Mouse (Mus musculus): ENCODE data around the gene Denr. TPM values are rescaled to one million over a fixed set of nuclear protein-coding genes. Genes with fewer than 3 reads are reported as not detected.

Gene Denr
- polyA plus RNA-seq, 1 experiment, result 88.1 TPM

- Histone ChIP-seq H3K4me3 (ENCODE audit: insufficient read depth, low read depth, low read length) (no peak overlapping the region), H3K27ac (replicated peaks; ENCODE audit: low read depth, low read length) (no peak overlapping the region), H3K4me1 (ENCODE audit: control insufficient read depth, insufficient read depth, insufficient read length, low read length) (peaks cover 3% of the 10 kb centered on the region)
Measured at GRCm38 (mm10) chr5:123890987-123891386, 16.0 kb upstream of the Denr start.

- Histone ChIP-seq H3K4me1 (ENCODE audit: control insufficient read depth, insufficient read depth, insufficient read length, low read length) (peaks cover 3% of the 10 kb centered on the region), H3K27ac (replicated peaks; ENCODE audit: low read depth, low read length) (no peak overlapping the region), H3K4me3 (ENCODE audit: insufficient read depth, low read depth, low read length) (no peak overlapping the region)
Measured at GRCm38 (mm10) chr5:123891669-123892068, 15.3 kb upstream of the Denr start.

- H3K27ac ChIP-seq (replicated peaks; ENCODE audit: low read depth, low read length), result no peak overlapping the region
- H3K4me3 ChIP-seq (ENCODE audit: insufficient read depth, low read depth, low read length), result no peak overlapping the region
- H3K4me1 ChIP-seq (ENCODE audit: control insufficient read depth, insufficient read depth, insufficient read length, low read length), result peaks cover 3% of the 10 kb centered on the region
Measured at GRCm38 (mm10) chr5:123893520-123893919, 13.5 kb upstream of the Denr start.

- Histone ChIP-seq H3K27ac (replicated peaks; ENCODE audit: low read depth, low read length) (no peak overlapping the region), H3K4me1 (ENCODE audit: control insufficient read depth, insufficient read depth, insufficient read length, low read length) (peaks cover 3% of the 10 kb centered on the region), H3K4me3 (ENCODE audit: insufficient read depth, low read depth, low read length) (no peak overlapping the region)
Measured at GRCm38 (mm10) chr5:123896395-123896794, 10.6 kb upstream of the Denr start.

GRCm38 (mm10) chr5:123897352-123897751 lies 9.6 kb upstream of the Denr start:
- Histone ChIP-seq H3K27ac (replicated peaks; ENCODE audit: low read depth, low read length) (no peak overlapping the region), H3K4me3 (ENCODE audit: insufficient read depth, low read depth, low read length) (no peak overlapping the region), H3K4me1 (ENCODE audit: control insufficient read depth, insufficient read depth, insufficient read length, low read length) (no peaks in the 10 kb centered on the region)

- H3K27ac ChIP-seq (replicated peaks; ENCODE audit: low read depth, low read length), result no peak overlapping the region
- no peak overlapping the region for H3K4me3 ChIP-seq (ENCODE audit: insufficient read depth, low read depth, low read length)
- 0 out of 2 replicates have a peak, but pooled peaks cover 6% of the 10 kb centered on the region for H3K4me1 ChIP-seq (ENCODE audit: control insufficient read depth, insufficient read depth, insufficient read length, low read length)
Measured at GRCm38 (mm10) chr5:123904059-123904672, 2.8 kb upstream of the Denr start.

GRCm38 (mm10) chr5:123906146-123906975 lies 614 bp upstream of the Denr start:
- Histone ChIP-seq H3K4me3 (ENCODE audit: insufficient read depth, low read depth, low read length) (peak overlapping the region; percentile 25; the same call in 1 of the 2 replicates), H3K4me1 (ENCODE audit: control insufficient read depth, insufficient read depth, insufficient read length, low read length) (0 out of 2 replicates have a peak, but pooled peaks cover 6% of the 10 kb centered on the region), H3K27ac (replicated peaks; ENCODE audit: low read depth, low read length) (no peak overlapping the region)

GRCm38 (mm10) chr5:123907631-123907977 lies 629 bp downstream of the Denr start:
- Histone ChIP-seq H3K4me3 (ENCODE audit: insufficient read depth, low read depth, low read length) (peak overlapping the region; percentile 89), H3K27ac (replicated peaks; ENCODE audit: low read depth, low read length) (0 out of 2 replicates have a peak overlapping the region, but pooled peaks have one; percentile 65), H3K4me1 (ENCODE audit: control insufficient read depth, insufficient read depth, insufficient read length, low read length) (0 out of 2 replicates have a peak, but pooled peaks cover 6% of the 10 kb centered on the region)

- H3K4me3 ChIP-seq (ENCODE audit: insufficient read depth, low read depth, low read length), result no peak overlapping the region
- H3K4me1 ChIP-seq (ENCODE audit: control insufficient read depth, insufficient read depth, insufficient read length, low read length), result peaks cover 2% of the 10 kb centered on the region; the same call in 1 of the 2 replicates
- no peak overlapping the region for H3K27ac ChIP-seq (replicated peaks; ENCODE audit: low read depth, low read length)
Measured at GRCm38 (mm10) chr5:123914852-123915251, 7.9 kb downstream of the Denr start.

GRCm38 (mm10) chr5:123922112-123922511 lies 15.1 kb downstream of the Denr start:
- H3K4me3 ChIP-seq (ENCODE audit: insufficient read depth, low read depth, low read length), result no peak overlapping the region
- H3K4me1 ChIP-seq (ENCODE audit: control insufficient read depth, insufficient read depth, insufficient read length, low read length), result no peaks in the 10 kb centered on the region
- no peak overlapping the region for H3K27ac ChIP-seq (replicated peaks; ENCODE audit: low read depth, low read length)

GRCm38 (mm10) chr5:123927118-123927517 lies 20.1 kb downstream of the Denr start, which contains the start of gene Gm43518:
Gene Gm43518, plus strand, starts transcription at chr5:123927418.
- Histone ChIP-seq H3K4me1 (ENCODE audit: control insufficient read depth, insufficient read depth, insufficient read length, low read length) (peaks cover 2% of the 10 kb centered on the region), H3K27ac (replicated peaks; ENCODE audit: low read depth, low read length) (no peak within 1 kb of the TSS), H3K4me3 (ENCODE audit: insufficient read depth, low read depth, low read length) (no peak within 1 kb of the TSS)

GRCm38 (mm10) chr5:123930508-123930989 lies 23.6 kb downstream of the Denr start, which contains the start of gene Ccdc62:
Gene Ccdc62, plus strand, starts transcription at chr5:123930679.
- Histone ChIP-seq H3K4me3 (ENCODE audit: insufficient read depth, low read depth, low read length) (peak within 1 kb of the TSS; percentile 98), H3K27ac (replicated peaks; ENCODE audit: low read depth, low read length) (peak within 1 kb of the TSS; percentile 93), H3K4me1 (ENCODE audit: control insufficient read depth, insufficient read depth, insufficient read length, low read length) (peaks cover 2% of the 10 kb centered on the region)

- Histone ChIP-seq H3K27ac (replicated peaks; ENCODE audit: low read depth, low read length) (no peak overlapping the region), H3K4me1 (ENCODE audit: control insufficient read depth, insufficient read depth, insufficient read length, low read length) (peaks cover 2% of the 10 kb centered on the region), H3K4me3 (ENCODE audit: insufficient read depth, low read depth, low read length) (peak overlapping the region; percentile 98)
Measured at GRCm38 (mm10) chr5:123931131-123931530, 24.2 kb downstream of the Denr start.

- H3K4me1 ChIP-seq (ENCODE audit: control insufficient read depth, insufficient read depth, insufficient read length, low read length), result peaks cover 2% of the 10 kb centered on the region
- H3K27ac ChIP-seq (replicated peaks; ENCODE audit: low read depth, low read length), result no peak overlapping the region
- H3K4me3 ChIP-seq (ENCODE audit: insufficient read depth, low read depth, low read length), result no peak overlapping the region
Measured at GRCm38 (mm10) chr5:123932927-123933326, 26.0 kb downstream of the Denr start.

- Histone ChIP-seq H3K4me3 (ENCODE audit: insufficient read depth, low read depth, low read length) (no peak overlapping the region), H3K4me1 (ENCODE audit: control insufficient read depth, insufficient read depth, insufficient read length, low read length) (peaks cover 2% of the 10 kb centered on the region), H3K27ac (replicated peaks; ENCODE audit: low read depth, low read length) (no peak overlapping the region)
Measured at GRCm38 (mm10) chr5:123933556-123933955, 26.6 kb downstream of the Denr start.
